Mouse (Mus musculus): ENCODE measurements around the gene Mapkap1. TPM values are rescaled to one million over a fixed set of nuclear protein-coding genes. Genes with fewer than 3 reads are reported as not detected.

The Mapkap1 gene
- polyA plus RNA-seq, 1 experiment from 2014 or later = 91.1 TPM

GRCm38 (mm10) chr2:34530042-34530441 lies 123.5 kb downstream of the Mapkap1 start:
- Histone ChIP-seq H3K4me1 (ENCODE audit: control insufficient read depth, insufficient read depth, low read length) (peaks cover 26% of the 10 kb centered on the region), H3K4me3 (ENCODE audit: low read depth, low read length) (no peak overlapping the region), H3K9ac (replicated peaks; ENCODE audit: low read depth, low read length) (no peak overlapping the region), H3K27ac (ENCODE audit: low read length) (no peak overlapping the region; the same call in 1 of the 2 replicates), H3K36me3 (ENCODE audit: control insufficient read depth, insufficient read depth, low read length) (no peaks in the 10 kb centered on the region), H3K4me2 (replicated peaks; ENCODE audit: low read depth, low read length) (no peak overlapping the region), H3K9me3 (ENCODE audit: control insufficient read depth, low read depth, low read length) (no peaks in the 10 kb centered on the region), H3K27me3 (ENCODE audit: control insufficient read depth, insufficient read depth, low read length) (no peaks in the 10 kb centered on the region)
- ATAC-seq (ENCODE audit: insufficient number of reproducible peaks, insufficient read depth, low FRiP score, low read depth) = no peak
- 50% methylated on average over 3 of the region's 3 CpGs for WGBS

GRCm38 (mm10) chr2:34531801-34532298 lies 125.3 kb downstream of the Mapkap1 start:
- Histone ChIP-seq H3K4me3 (ENCODE audit: low read depth, low read length) (no peak overlapping the region), H3K4me2 (replicated peaks; ENCODE audit: low read depth, low read length) (no peak overlapping the region), H3K36me3 (ENCODE audit: control insufficient read depth, insufficient read depth, low read length) (no peaks in the 10 kb centered on the region), H3K27ac (ENCODE audit: low read length) (peak overlapping the region; percentile 64), H3K4me1 (ENCODE audit: control insufficient read depth, insufficient read depth, low read length) (peaks cover 16% of the 10 kb centered on the region), H3K9me3 (ENCODE audit: control insufficient read depth, low read depth, low read length) (no peaks in the 10 kb centered on the region), H3K27me3 (ENCODE audit: control insufficient read depth, insufficient read depth, low read length) (no peaks in the 10 kb centered on the region), H3K9ac (replicated peaks; ENCODE audit: low read depth, low read length) (no peak overlapping the region)
- WGBS = 21% methylated on average over 3 of the region's 3 CpGs
- peak; percentile 67; the same call in 1 of the 2 replicates for ATAC-seq (ENCODE audit: insufficient number of reproducible peaks, insufficient read depth, low FRiP score, low read depth)

- no peak overlapping the region for H3K4me2 ChIP-seq (replicated peaks; ENCODE audit: low read depth, low read length)
- no peak overlapping the region for H3K4me3 ChIP-seq (ENCODE audit: low read depth, low read length)
- ATAC-seq (ENCODE audit: insufficient number of reproducible peaks, insufficient read depth, low FRiP score, low read depth) = no peak
- H3K4me1 ChIP-seq (ENCODE audit: control insufficient read depth, insufficient read depth, low read length) = peaks cover 14% of the 10 kb centered on the region
- H3K27ac ChIP-seq (ENCODE audit: low read length) = peak overlapping the region; percentile 64
- H3K9me3 ChIP-seq (ENCODE audit: control insufficient read depth, low read depth, low read length) = no peaks in the 10 kb centered on the region
- no peaks in the 10 kb centered on the region for H3K36me3 ChIP-seq (ENCODE audit: control insufficient read depth, insufficient read depth, low read length)
- WGBS = 77% methylated on average over 1 of the region's 1 CpGs
- H3K9ac ChIP-seq (replicated peaks; ENCODE audit: low read depth, low read length) = no peak overlapping the region
- H3K27me3 ChIP-seq (ENCODE audit: control insufficient read depth, insufficient read depth, low read length) = no peaks in the 10 kb centered on the region
These were observed 125.8 kb downstream of the Mapkap1 start for GRCm38 (mm10) chr2:34532394-34532793.

GRCm38 (mm10) chr2:34533281-34533680 lies 126.7 kb downstream of the Mapkap1 start:
- H3K36me3 ChIP-seq (ENCODE audit: control insufficient read depth, insufficient read depth, low read length) = no peaks in the 10 kb centered on the region

GRCm38 (mm10) chr2:34534996-34535395 lies 128.4 kb downstream of the Mapkap1 start:
- 48% methylated on average over 12 of the region's 12 CpGs for WGBS
- no peaks in the 10 kb centered on the region for H3K36me3 ChIP-seq (ENCODE audit: control insufficient read depth, insufficient read depth, low read length)
- no peaks in the 10 kb centered on the region for H3K9me3 ChIP-seq (ENCODE audit: control insufficient read depth, low read depth, low read length)
- H3K4me1 ChIP-seq (ENCODE audit: control insufficient read depth, insufficient read depth, low read length) = peaks cover 12% of the 10 kb centered on the region
- H3K9ac ChIP-seq (replicated peaks; ENCODE audit: low read depth, low read length) = no peak overlapping the region
- H3K4me3 ChIP-seq (ENCODE audit: low read depth, low read length) = no peak overlapping the region
- H3K27me3 ChIP-seq (ENCODE audit: control insufficient read depth, insufficient read depth, low read length) = no peaks in the 10 kb centered on the region
- no peak overlapping the region for H3K27ac ChIP-seq (ENCODE audit: low read length)
- no peak for ATAC-seq (ENCODE audit: insufficient number of reproducible peaks, insufficient read depth, low FRiP score, low read depth)
- no peak overlapping the region for H3K4me2 ChIP-seq (replicated peaks; ENCODE audit: low read depth, low read length)

More at GRCm38 (mm10) chr2:34533281-34533680, 126.7 kb downstream of the Mapkap1 start:
- H3K4me1 ChIP-seq (ENCODE audit: control insufficient read depth, insufficient read depth, low read length) = peaks cover 14% of the 10 kb centered on the region
- no peak overlapping the region for H3K9ac ChIP-seq (replicated peaks; ENCODE audit: low read depth, low read length)
- no peak overlapping the region for H3K4me2 ChIP-seq (replicated peaks; ENCODE audit: low read depth, low read length)
- no peak overlapping the region for H3K27ac ChIP-seq (ENCODE audit: low read length)
- H3K27me3 ChIP-seq (ENCODE audit: control insufficient read depth, insufficient read depth, low read length) = no peaks in the 10 kb centered on the region
- H3K4me3 ChIP-seq (ENCODE audit: low read depth, low read length) = no peak overlapping the region
- ATAC-seq (ENCODE audit: insufficient number of reproducible peaks, insufficient read depth, low FRiP score, low read depth) = no peak
- no peaks in the 10 kb centered on the region for H3K9me3 ChIP-seq (ENCODE audit: control insufficient read depth, low read depth, low read length)

GRCm38 (mm10) chr2:34537356-34537755 lies 130.8 kb downstream of the Mapkap1 start:
- ATAC-seq (ENCODE audit: insufficient number of reproducible peaks, insufficient read depth, low FRiP score, low read depth) = no peak
- WGBS = 87% methylated on average over 3 of the region's 3 CpGs

GRCm38 (mm10) chr2:34543581-34543980 lies 137.0 kb downstream of the Mapkap1 start:
- Histone ChIP-seq H3K9ac (replicated peaks; ENCODE audit: low read depth, low read length) (no peak overlapping the region), H3K4me2 (replicated peaks; ENCODE audit: low read depth, low read length) (no peak overlapping the region)
- 52% methylated on average over 7 of the region's 7 CpGs for WGBS

More at GRCm38 (mm10) chr2:34537356-34537755, 130.8 kb downstream of the Mapkap1 start:
- no peaks in the 10 kb centered on the region for H3K27me3 ChIP-seq (ENCODE audit: control insufficient read depth, insufficient read depth, low read length)
- H3K9me3 ChIP-seq (ENCODE audit: control insufficient read depth, low read depth, low read length) = no peaks in the 10 kb centered on the region
- H3K4me1 ChIP-seq (ENCODE audit: control insufficient read depth, insufficient read depth, low read length) = no peaks in the 10 kb centered on the region
- H3K36me3 ChIP-seq (ENCODE audit: control insufficient read depth, insufficient read depth, low read length) = no peaks in the 10 kb centered on the region
- H3K4me2 ChIP-seq (replicated peaks; ENCODE audit: low read depth, low read length) = no peak overlapping the region
- no peak overlapping the region for H3K9ac ChIP-seq (replicated peaks; ENCODE audit: low read depth, low read length)
- no peak overlapping the region for H3K27ac ChIP-seq (ENCODE audit: low read length)
- H3K4me3 ChIP-seq (ENCODE audit: low read depth, low read length) = no peak overlapping the region

GRCm38 (mm10) chr2:34544021-34544420 lies 137.4 kb downstream of the Mapkap1 start:
- Histone ChIP-seq H3K4me3 (ENCODE audit: low read depth, low read length) (no peak overlapping the region), H3K27ac (ENCODE audit: low read length) (no peak overlapping the region), H3K4me1 (ENCODE audit: control insufficient read depth, insufficient read depth, low read length) (peaks cover 5% of the 10 kb centered on the region; the same call in 1 of the 2 replicates), H3K27me3 (ENCODE audit: control insufficient read depth, insufficient read depth, low read length) (no peaks in the 10 kb centered on the region), H3K9ac (replicated peaks; ENCODE audit: low read depth, low read length) (no peak overlapping the region), H3K9me3 (ENCODE audit: control insufficient read depth, low read depth, low read length) (no peaks in the 10 kb centered on the region), H3K36me3 (ENCODE audit: control insufficient read depth, insufficient read depth, low read length) (no peaks in the 10 kb centered on the region), H3K4me2 (replicated peaks; ENCODE audit: low read depth, low read length) (no peak overlapping the region)
- 37% methylated on average over 3 of the region's 3 CpGs for WGBS
- no peak for ATAC-seq (ENCODE audit: insufficient number of reproducible peaks, insufficient read depth, low FRiP score, low read depth)

More at GRCm38 (mm10) chr2:34543581-34543980, 137.0 kb downstream of the Mapkap1 start:
- Histone ChIP-seq H3K4me1 (ENCODE audit: control insufficient read depth, insufficient read depth, low read length) (peaks cover 3% of the 10 kb centered on the region; the same call in 1 of the 2 replicates), H3K27me3 (ENCODE audit: control insufficient read depth, insufficient read depth, low read length) (no peaks in the 10 kb centered on the region), H3K27ac (ENCODE audit: low read length) (no peak overlapping the region), H3K36me3 (ENCODE audit: control insufficient read depth, insufficient read depth, low read length) (no peaks in the 10 kb centered on the region), H3K9me3 (ENCODE audit: control insufficient read depth, low read depth, low read length) (no peaks in the 10 kb centered on the region), H3K4me3 (ENCODE audit: low read depth, low read length) (no peak overlapping the region)
- no peak for ATAC-seq (ENCODE audit: insufficient number of reproducible peaks, insufficient read depth, low FRiP score, low read depth)
